ENCODE assay signal across 9 mouse cellular contexts in the genomic region with DNA sequence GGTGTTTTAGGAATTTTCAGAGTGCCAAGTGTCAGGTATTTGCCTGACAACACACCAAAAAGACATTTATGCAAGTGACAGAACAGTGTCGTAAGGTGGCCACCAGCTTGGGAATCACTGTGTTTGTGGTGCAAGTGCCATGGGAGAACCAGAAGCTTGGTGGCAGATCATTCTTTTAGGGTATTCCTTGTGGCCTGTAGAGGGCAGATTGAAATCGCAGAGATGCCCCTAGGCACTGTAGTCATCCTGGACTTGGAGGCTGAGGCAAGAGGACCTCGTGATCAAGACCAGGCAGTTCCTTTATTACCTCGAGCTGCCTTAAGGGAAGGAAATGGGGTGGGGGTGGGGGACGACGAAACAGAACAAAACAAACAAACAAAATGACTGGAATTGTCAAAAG.
DNase-seq lines count a peak whose midpoint lies in the region; ATAC-seq and TF ChIP-seq lines count a peak whose summit lies in the region.
"Had no signal": no experiment of that assay in that cellular context is flagged by ENCODE, and none has a peak within 500 bp of the region (broad histone marks: within the 10 kb centered on the region; RNA-seq: fewer than 3 reads in every experiment).

No protein-coding gene starts in this region.

- no peak for ATAC-seq in heart, embryonic 11.5 days (replicated peaks; ENCODE audit: insufficient number of reproducible peaks, low FRiP score, low TSS enrichment)
- ATAC-seq in common myeloid progenitor, adult 5-6 weeks (replicated peaks; ENCODE audit: low read depth, poor library complexity, severe bottlenecking), result peak; percentile 63
- no peak for ATAC-seq in lung, embryonic 16.5 days (ENCODE audit: low read depth)
- no peak for ATAC-seq in forebrain, embryonic 14.5 days
- ATAC-seq in cerebellum, adult (ENCODE audit: insufficient number of reproducible peaks, low FRiP score, low TSS enrichment), result no peak

- no peak overlapping the region for H3K27ac ChIP-seq in heart, embryonic 11.5 days (ENCODE audit: low read depth, low read length)
- H3K27ac ChIP-seq in lung, embryonic 16.5 days (ENCODE audit: low read length), result peak overlapping the region; percentile 28; the same call in 1 of the 2 replicates
- peak overlapping the region; percentile 7; the same call in 1 of the 2 replicates for H3K27ac ChIP-seq in thymus, adult 2 months (ENCODE audit: control insufficient read depth, insufficient read depth, low read length)
- no peak overlapping the region for H3K27ac ChIP-seq in forebrain, embryonic 14.5 days (ENCODE audit: low read depth, low read length)
- H3K27ac ChIP-seq: hindbrain, embryonic 15.5 days had no signal

- TF ChIP-seq POLR2A in thymus, adult 2 months (IDR thresholded peaks at IDR 0.05; ENCODE audit: control insufficient read depth, extremely low read depth, insufficient read depth, low read length, poor library complexity), result no peak

- DNase-seq in heart, adult 8-10 months (ENCODE audit: low spot score), result peak; percentile 37
- peak; percentile 63 for DNase-seq in CD4-positive helper T cell, adult 2 months (ENCODE audit: low read depth, low spot score)
- DNase-seq in thymus, adult 2 months, result peak; percentile 47
- DNase-seq in forebrain, embryonic 14.5 days (ENCODE audit: low spot score), result no peak

- H3K4me1 ChIP-seq in heart, embryonic 11.5 days (ENCODE audit: control insufficient read depth, insufficient read depth, low read length), result no peaks in the 10 kb centered on the region
- H3K4me1 ChIP-seq in lung, embryonic 16.5 days (replicated peaks; ENCODE audit: control insufficient read depth, insufficient read depth, low read length), result no peaks in the 10 kb centered on the region
- peaks cover 15% of the 10 kb centered on the region for H3K4me1 ChIP-seq in thymus, adult 2 months (replicated peaks; ENCODE audit: control insufficient read depth, insufficient read depth, low read length)
- peaks cover 2% of the 10 kb centered on the region; the same call in 1 of the 2 replicates for H3K4me1 ChIP-seq in forebrain, embryonic 14.5 days (ENCODE audit: control insufficient read depth, insufficient read depth, low read length)
- H3K4me1 ChIP-seq: hindbrain, embryonic 15.5 days had no signal

- H3K9ac ChIP-seq in heart, embryonic 11.5 days (ENCODE audit: low read depth, low read length), result no peak overlapping the region
- H3K9ac ChIP-seq in lung, embryonic 16.5 days (ENCODE audit: low read length), result no peak overlapping the region
- H3K9ac ChIP-seq in forebrain, embryonic 14.5 days (ENCODE audit: low read length), result no peak overlapping the region
- H3K9ac ChIP-seq: hindbrain, embryonic 15.5 days had no signal

- no peaks in the 10 kb centered on the region for H3K27me3 ChIP-seq in heart, embryonic 11.5 days (ENCODE audit: control insufficient read depth, insufficient read depth, low read length)
- H3K27me3 ChIP-seq in lung, embryonic 16.5 days (ENCODE audit: control insufficient read depth, insufficient read depth, low read depth, low read length), result no peaks in the 10 kb centered on the region
- no peaks in the 10 kb centered on the region for H3K27me3 ChIP-seq in thymus, adult 2 months (ENCODE audit: control insufficient read depth, insufficient read depth, low read length)
- H3K27me3 ChIP-seq in forebrain, embryonic 14.5 days (replicated peaks; ENCODE audit: control insufficient read depth, insufficient read depth, low read length), result no peaks in the 10 kb centered on the region
- H3K27me3 ChIP-seq: hindbrain, embryonic 15.5 days had no signal

- 61% methylated on average over 6 of the region's 6 CpGs for WGBS in heart, embryonic 11.5 days (ENCODE audit: insufficient replicate concordance)
- WGBS in lung, embryonic 16.5 days, result 61% methylated on average over 6 of the region's 6 CpGs
- WGBS in thymus, adult 2 months, result 26% methylated on average over 6 of the region's 6 CpGs
- WGBS in forebrain, embryonic 14.5 days, result 87% methylated on average over 6 of the region's 6 CpGs

- H3K36me3 ChIP-seq in heart, embryonic 11.5 days (ENCODE audit: control insufficient read depth, insufficient read depth, low read length), result no peaks in the 10 kb centered on the region
- H3K36me3 ChIP-seq in lung, embryonic 16.5 days (ENCODE audit: control insufficient read depth, insufficient read depth, low read length), result no peaks in the 10 kb centered on the region
- H3K36me3 ChIP-seq in thymus, adult 2 months (ENCODE audit: control insufficient read depth, insufficient read depth, low read length), result no peaks in the 10 kb centered on the region
- H3K36me3 ChIP-seq in forebrain, embryonic 14.5 days (ENCODE audit: control insufficient read depth, insufficient read depth, low read length), result no peaks in the 10 kb centered on the region
- H3K36me3 ChIP-seq: hindbrain, embryonic 15.5 days had no signal

- H3K4me3 ChIP-seq in heart, embryonic 11.5 days (ENCODE audit: low read depth, low read length), result no peak overlapping the region
- no peak overlapping the region for H3K4me3 ChIP-seq in lung, embryonic 16.5 days (ENCODE audit: low read length)
- no peak overlapping the region for H3K4me3 ChIP-seq in thymus, adult 2 months (ENCODE audit: control insufficient read depth, insufficient read depth, low read length)
- no peak overlapping the region for H3K4me3 ChIP-seq in forebrain, embryonic 14.5 days (ENCODE audit: low read depth, low read length)
- H3K4me3 ChIP-seq: hindbrain, embryonic 15.5 days had no signal

- no peak for TF ChIP-seq CTCF in thymus, adult 2 months (IDR thresholded peaks at IDR 0.05; ENCODE audit: borderline replicate concordance, control insufficient read depth, extremely low read depth, insufficient read depth, low read length, poor library complexity)

- H3K4me2 ChIP-seq in heart, embryonic 11.5 days, result no peak overlapping the region
- no peak overlapping the region for H3K4me2 ChIP-seq in lung, embryonic 16.5 days (ENCODE audit: low read depth, low read length)
- H3K4me2 ChIP-seq in forebrain, embryonic 14.5 days (ENCODE audit: low read length), result no peak overlapping the region
- H3K4me2 ChIP-seq: hindbrain, embryonic 15.5 days had no signal

- H3K9me3 ChIP-seq in heart, embryonic 11.5 days (replicated peaks; ENCODE audit: control insufficient read depth, low read length), result no peaks in the 10 kb centered on the region
- H3K9me3 ChIP-seq in lung, embryonic 16.5 days (ENCODE audit: control insufficient read depth, low read length), result no peaks in the 10 kb centered on the region
- no peaks in the 10 kb centered on the region for H3K9me3 ChIP-seq in forebrain, embryonic 14.5 days (replicated peaks; ENCODE audit: control insufficient read depth, low read length)
- H3K9me3 ChIP-seq: hindbrain, embryonic 15.5 days had no signal

Comparison
In these comparisons a context has a peak if more than half of its experiments do, and no peak if none do; other contexts are left out.
1. H3K27ac ChIP-seq: peak in lung, embryonic 16.5 days (single experiment) and thymus, adult 2 months (single experiment); none in heart, embryonic 11.5 days (single experiment) and forebrain, embryonic 14.5 days (single experiment).